Mouse (Mus musculus) testis, adult 2 months (tissue): Measurements from ENCODE around the gene Padi2. TPM values are rescaled to one million over a fixed set of nuclear protein-coding genes. Genes with fewer than 3 reads are reported as not detected.
A peak's percentile ranks its signal among the peaks of the same experiment; 100 is the strongest.

Experiments used
- H3K27ac ChIP-seq: fragments of 200-500 bp; 2 replicates; pipeline ENCODE4 v1.5.1; 2012; ENCODE audit warnings: low read depth, low read length; ENCODE audit not compliant: control insufficient read depth, insufficient read depth
- H3K27me3 ChIP-seq: fragments of 200-500 bp; 2 replicates; pipeline ENCODE4 v1.6.1; 2012; ENCODE audit warnings: mild to moderate bottlenecking, low read length, moderate library complexity; ENCODE audit not compliant: control insufficient read depth, insufficient read depth
- H3K36me3 ChIP-seq: fragments of 200-500 bp; 2 replicates; pipeline ENCODE4 v1.6.1; 2012; ENCODE audit warnings: mild to moderate bottlenecking, low read length; ENCODE audit not compliant: control insufficient read depth, insufficient read depth
- H3K4me1 ChIP-seq: fragments of 200-500 bp; 2 replicates; pipeline ENCODE4 v1.6.1; 2012; ENCODE audit warnings: low read length; ENCODE audit not compliant: control insufficient read depth, insufficient read depth
- H3K4me3 ChIP-seq: fragments of 200-500 bp; 2 replicates; pipeline ENCODE4 v1.5.1; 2012; ENCODE audit warnings: low read depth, mild to moderate bottlenecking, low read length, moderate library complexity, mixed read lengths; ENCODE audit not compliant: control insufficient read depth
- CTCF ChIP-seq: fragments of 200-500 bp; IDR thresholded peaks from 2 replicates; pipeline ENCODE4 v1.5.1; 2012; ENCODE audit warnings: low read depth, mild to moderate bottlenecking, inconsistent platforms, low read length, moderate library complexity; ENCODE audit not compliant: control insufficient read depth, insufficient read depth, insufficient replicate concordance
- POLR2A ChIP-seq: fragments of 200-500 bp; IDR thresholded peaks from 2 replicates; pipeline ENCODE4 v1.6.1; 2012; ENCODE audit warnings: low read depth, mild to moderate bottlenecking, inconsistent platforms, low read length, moderate library complexity; ENCODE audit not compliant: control insufficient read depth
- polyA plus RNA-seq: library from polyadenylated mRNA; depleted of rRNA; stranded (reverse); fragments of >200 nt; gene quantifications from 2 replicates; pipeline ENCODE4 v1.2.3, GENCODE M21; 2012

Gene Padi2
- polyA plus RNA-seq, 1 experiment = 1.9 TPM

- H3K4me1 ChIP-seq = peaks cover 6% of the 10 kb centered on the region
- peak overlapping the region; percentile 6; the same call in 1 of the 2 replicates for H3K4me3 ChIP-seq
- TF ChIP-seq POLR2A (no peak), CTCF (no peak)
- H3K27ac ChIP-seq = no peak overlapping the region
- no peaks in the 10 kb centered on the region for H3K36me3 ChIP-seq
- no peaks in the 10 kb centered on the region for H3K27me3 ChIP-seq
Measured at GRCm38 (mm10) chr4:140868484-140869190, 37.5 kb upstream of the Padi2 start.

- TF ChIP-seq CTCF (no peak), POLR2A (no peak)
- no peak overlapping the region for H3K4me3 ChIP-seq
- peaks cover 6% of the 10 kb centered on the region for H3K4me1 ChIP-seq
- no peaks in the 10 kb centered on the region for H3K36me3 ChIP-seq
- H3K27ac ChIP-seq = no peak overlapping the region
- no peaks in the 10 kb centered on the region for H3K27me3 ChIP-seq
Measured at GRCm38 (mm10) chr4:140869945-140870344, 36.2 kb upstream of the Padi2 start.

- no peaks in the 10 kb centered on the region for H3K36me3 ChIP-seq
Measured at GRCm38 (mm10) chr4:140870876-140871275, 35.3 kb upstream of the Padi2 start.

GRCm38 (mm10) chr4:140871376-140871775, 34.8 kb upstream of the Padi2 start:
- Histone ChIP-seq H3K4me1 (peaks cover 6% of the 10 kb centered on the region), H3K36me3 (no peaks in the 10 kb centered on the region)

More at GRCm38 (mm10) chr4:140870876-140871275, 35.3 kb upstream of the Padi2 start:
- Histone ChIP-seq H3K27me3 (no peaks in the 10 kb centered on the region), H3K4me3 (no peak overlapping the region), H3K4me1 (peaks cover 6% of the 10 kb centered on the region), H3K27ac (no peak overlapping the region)
- TF ChIP-seq POLR2A (no peak), CTCF (no peak)

GRCm38 (mm10) chr4:140871851-140872685, 34.1 kb upstream of the Padi2 start:
- Histone ChIP-seq H3K4me3 (no peak overlapping the region), H3K36me3 (no peaks in the 10 kb centered on the region), H3K27me3 (no peaks in the 10 kb centered on the region), H3K4me1 (peaks cover 6% of the 10 kb centered on the region), H3K27ac (no peak overlapping the region)
- TF ChIP-seq CTCF (no peak), POLR2A (no peak)

More at GRCm38 (mm10) chr4:140871376-140871775, 34.8 kb upstream of the Padi2 start:
- Histone ChIP-seq H3K27ac (no peak overlapping the region), H3K4me3 (no peak overlapping the region), H3K27me3 (no peaks in the 10 kb centered on the region)
- TF ChIP-seq POLR2A (no peak), CTCF (no peak)

GRCm38 (mm10) chr4:140872686-140872992, 33.5 kb upstream of the Padi2 start:
- no peaks in the 10 kb centered on the region for H3K36me3 ChIP-seq
- H3K27me3 ChIP-seq = no peaks in the 10 kb centered on the region
- H3K27ac ChIP-seq = no peak overlapping the region
- TF ChIP-seq POLR2A (no peak), CTCF (no peak)
- peaks cover 6% of the 10 kb centered on the region for H3K4me1 ChIP-seq
- H3K4me3 ChIP-seq = no peak overlapping the region

- H3K36me3 ChIP-seq = no peaks in the 10 kb centered on the region
- H3K4me3 ChIP-seq = no peak overlapping the region
- H3K27me3 ChIP-seq = no peaks in the 10 kb centered on the region
- no peak for TF ChIP-seq POLR2A
- no peak for TF ChIP-seq CTCF
- peaks cover 6% of the 10 kb centered on the region for H3K4me1 ChIP-seq
- H3K27ac ChIP-seq = no peak overlapping the region
Measured at GRCm38 (mm10) chr4:140873011-140873410, 33.1 kb upstream of the Padi2 start.
